Mouse (Mus musculus) spleen, adult 10 weeks (tissue): ENCODE data around the gene Ints6. TPM values are rescaled to one million over a fixed set of nuclear protein-coding genes. Genes with fewer than 3 reads are reported as not detected.

Experiments
- polyA plus RNA-seq: library from polyadenylated mRNA; stranded (reverse); fragments of 350-450 nt; fragmentation: Illumina TruSeq; extraction: RNeasy Lipid Tissue Mini Kit (QIAGEN cat#74804); gene quantifications from one replicate; pipeline ENCODE4 v1.2.3, GENCODE M21; 2015; ENCODE audit warnings: low replicate concordance; ENCODE audit not compliant: insufficient read depth

The Ints6 gene
- polyA plus RNA-seq = 50.2 TPM

DNA sequence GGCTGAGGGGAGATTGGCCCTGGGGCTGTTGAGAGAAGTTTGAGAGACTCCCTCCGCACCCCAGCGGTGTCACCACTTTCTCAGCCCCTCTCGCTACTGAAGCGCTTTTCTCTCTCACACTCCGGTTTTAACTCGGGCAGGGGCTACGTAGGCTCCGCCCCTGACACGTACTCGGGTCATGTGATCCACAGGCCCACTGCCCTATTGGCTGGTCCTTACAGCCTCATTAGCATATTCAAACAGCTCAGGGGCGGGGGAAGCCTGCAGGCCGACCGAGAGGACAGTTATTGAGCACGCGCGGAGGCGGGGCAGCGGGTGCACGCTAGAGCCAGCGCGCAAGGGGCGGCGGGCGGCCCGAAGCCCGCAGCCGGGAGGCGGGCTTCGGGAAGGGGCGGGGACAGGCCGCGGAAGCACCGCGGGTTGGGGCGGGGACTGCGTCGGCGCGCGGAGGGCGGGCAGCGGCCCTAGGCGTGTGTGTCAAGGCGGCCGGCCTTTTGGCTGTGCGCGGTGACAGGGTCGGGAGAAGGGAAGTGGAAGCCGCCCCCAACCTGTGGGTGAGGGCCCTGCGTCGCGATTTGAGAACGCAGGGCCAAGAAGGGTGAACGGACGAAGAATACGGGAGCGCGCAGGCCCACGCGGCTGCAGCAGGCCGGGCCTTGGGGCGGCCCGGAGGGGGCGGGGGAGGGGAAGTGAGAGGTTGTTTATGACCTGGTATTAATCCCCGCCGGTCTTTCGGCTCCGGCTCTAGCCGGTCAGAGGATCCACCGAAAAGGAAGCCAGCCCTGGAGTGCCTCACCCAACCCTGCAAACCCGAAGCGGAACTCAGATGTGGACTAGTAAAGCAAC is at the start of gene Ints6:
Gene Ints6, minus strand, starts transcription at position 134 of the 846 bp plus-strand sequence.

DNA sequence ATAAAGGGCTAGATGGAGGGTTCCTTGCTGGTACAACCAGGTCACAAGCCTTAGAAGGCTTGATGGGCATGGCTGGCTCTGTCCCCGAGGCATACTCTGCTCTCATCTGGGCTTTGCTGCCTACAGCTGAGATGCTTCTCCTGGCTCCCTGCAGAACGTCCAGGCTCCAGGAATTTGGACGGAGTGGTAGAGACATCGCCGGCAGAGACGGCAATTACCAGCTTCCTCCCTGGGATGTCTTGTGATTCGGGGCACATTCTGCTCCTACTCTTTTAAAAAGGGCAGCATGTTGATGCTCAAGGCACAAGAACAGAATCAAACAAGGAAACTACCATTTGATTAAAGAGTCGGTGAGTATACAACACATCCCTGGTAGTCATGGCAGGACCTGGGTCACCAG is 97.6 kb downstream of the Ints6 start, which contains the start of gene Serpine3:
Gene Serpine3, plus strand, starts transcription at position 301 of the 400 bp plus-strand sequence.

Other genes with a start within 250 kb of the Ints6 start
- 2.3 TPM for gene Fam124a, start 205.4 kb downstream of the Ints6 start, polyA plus RNA-seq
- not detected for gene Gm4131, start 194.2 kb downstream of the Ints6 start, polyA plus RNA-seq
- not detected for gene Serpine3, start 97.5 kb downstream of the Ints6 start, polyA plus RNA-seq
- 33.9 TPM for gene Wdfy2, start 76.5 kb upstream of the Ints6 start, polyA plus RNA-seq
- gene Defb48, start 223.3 kb upstream of the Ints6 start, polyA plus RNA-seq = not detected
- not detected for gene Defb47, start 236.9 kb upstream of the Ints6 start, polyA plus RNA-seq